Mouse (Mus musculus) kidney, postnatal 10 days (tissue): ENCODE data around the gene Gm2042.
"Not testable (repeated sequence)": the region's sequence is repeated elsewhere in the genome, so short reads cannot be mapped to it uniquely, and the experiment has no call there.

ENCODE experiments used
- DNase-seq: peaks from one replicate; pipeline ENCODE4 v3.0.0; 2021; ENCODE audit warnings: mixed read lengths

Gm2042 gene

GRCm38 (mm10) chr12:87953780-87954179 lies at the start of gene Gm2042:
Gm2042 (plus strand) TSS chr12:87954080.
- DNase-seq: not testable (repeated sequence)

- DNase-seq: not testable (repeated sequence)
Observed at GRCm38 (mm10) chr12:87919721-87920120, 34.2 kb upstream of the Gm2042 start, which contains the start of gene Gm2035. Gm2035 (minus strand) TSS chr12:87919857.

- not testable (repeated sequence) for DNase-seq
Observed at GRCm38 (mm10) chr12:87984000-87984399, 30.1 kb downstream of the Gm2042 start.

- DNase-seq: not testable (repeated sequence)
Observed at GRCm38 (mm10) chr12:88004118-88004517, 50.2 kb downstream of the Gm2042 start.
